Mouse (Mus musculus): ENCODE data around the gene Cfap58. TPM values are rescaled to one million over a fixed set of nuclear protein-coding genes. Genes with fewer than 3 reads are reported as not detected.

The Cfap58 gene
- polyA plus RNA-seq, 1 experiment = not detected

- no peak for DNase-seq (ENCODE audit: low spot score)
Measured at GRCm38 (mm10) chr19:47978109-47978701, 40.7 kb downstream of the Cfap58 start.

GRCm38 (mm10) chr19:47979446-47979845 is 42.0 kb downstream of the Cfap58 start:
- no peak for DNase-seq (ENCODE audit: low spot score)

DNA sequence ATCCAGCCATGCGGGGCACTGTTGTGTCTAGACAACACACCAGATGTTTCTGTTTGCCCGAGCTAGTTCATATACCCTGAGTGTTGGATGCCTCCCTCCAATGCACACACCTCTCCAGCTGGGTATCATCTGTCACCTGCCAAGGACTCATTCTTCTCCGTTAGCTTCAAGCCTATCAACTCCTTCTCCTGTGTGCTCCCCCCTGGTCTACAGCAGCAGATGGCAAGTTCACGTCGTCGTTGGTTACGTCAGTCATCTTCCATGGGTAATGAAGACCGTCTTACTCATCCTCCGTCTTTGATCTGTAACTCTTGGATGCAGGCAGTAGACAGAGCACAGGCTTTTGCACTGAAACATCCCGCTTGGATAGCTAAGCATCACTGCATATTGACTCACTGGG is 42.8 kb downstream of the Cfap58 start:
- DNase-seq (ENCODE audit: low spot score) = no peak

DNA sequence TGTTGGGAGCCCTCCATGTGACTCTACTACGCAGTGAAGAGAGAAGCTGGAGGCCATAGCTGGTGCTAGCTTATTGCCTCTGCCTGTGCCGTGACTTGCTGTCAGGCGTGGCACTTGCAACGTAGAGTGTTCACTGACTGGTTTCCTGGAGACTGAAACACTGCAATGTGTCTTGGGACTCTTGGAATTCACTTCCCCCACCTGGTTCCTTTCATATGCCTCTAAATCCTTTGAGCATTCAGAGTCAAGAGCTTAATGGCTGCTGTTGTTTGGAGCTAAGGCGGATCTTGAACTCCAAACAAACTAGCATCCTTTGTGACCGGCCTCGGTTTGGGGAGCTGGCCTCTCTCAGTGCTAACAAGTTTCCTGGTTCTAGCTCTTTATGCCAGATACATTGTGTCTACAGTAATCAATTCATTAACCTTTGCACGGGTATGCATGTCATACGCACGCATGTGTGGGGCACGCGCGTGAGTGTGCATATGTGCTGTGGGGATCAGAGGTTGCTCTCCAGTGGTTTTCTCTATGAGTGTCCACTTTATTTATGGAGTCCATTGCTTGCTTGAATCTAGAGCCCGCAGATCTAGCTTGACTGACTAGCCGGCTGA is 48.2 kb downstream of the Cfap58 start:
- DNase-seq (ENCODE audit: low spot score) = no peak

DNA sequence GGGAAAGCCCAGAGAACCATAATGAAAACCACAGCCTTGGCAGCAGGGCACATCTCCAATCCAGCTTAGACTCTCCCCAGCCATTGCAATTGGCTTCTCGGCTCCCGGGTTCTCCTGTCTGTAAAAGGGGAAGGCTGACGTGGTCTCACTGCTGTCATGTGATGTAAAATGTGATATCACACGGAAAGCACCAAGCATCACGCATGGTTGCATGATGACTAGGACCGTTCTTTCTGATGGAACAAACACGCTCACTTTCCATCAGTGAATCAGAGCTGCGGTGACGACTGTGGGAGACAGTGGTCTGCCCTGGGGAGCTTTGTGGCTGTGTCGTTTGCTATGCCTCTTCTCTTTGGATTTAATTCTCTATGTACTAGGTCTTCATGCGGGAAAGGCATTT is 50.5 kb downstream of the Cfap58 start:
- no peak for DNase-seq (ENCODE audit: low spot score)

GRCm38 (mm10) chr19:47988456-47988855 is 51.0 kb downstream of the Cfap58 start:
- no peak for DNase-seq (ENCODE audit: low spot score)

- no peak for DNase-seq (ENCODE audit: low spot score)
Measured at GRCm38 (mm10) chr19:47988880-47989574, 51.6 kb downstream of the Cfap58 start.

DNA sequence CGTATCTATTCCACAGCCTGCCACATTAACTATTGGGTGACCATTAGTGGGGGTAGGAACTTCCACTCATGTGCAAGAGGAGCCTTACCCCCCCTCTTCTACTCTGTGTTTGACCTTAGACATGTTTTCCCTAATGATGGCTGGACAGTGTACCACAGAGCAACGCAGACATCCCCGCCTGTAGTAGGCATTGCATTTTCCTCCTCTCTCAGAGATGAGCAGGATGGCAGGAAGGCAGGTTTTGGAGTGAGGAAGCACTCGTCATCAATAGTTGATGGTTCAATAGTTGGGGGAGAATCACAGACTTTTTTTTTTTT is 52.1 kb downstream of the Cfap58 start:
- DNase-seq (ENCODE audit: low spot score) = no peak

- no peak for DNase-seq (ENCODE audit: low spot score)
Measured at GRCm38 (mm10) chr19:48001240-48001639, 63.8 kb downstream of the Cfap58 start.

DNA sequence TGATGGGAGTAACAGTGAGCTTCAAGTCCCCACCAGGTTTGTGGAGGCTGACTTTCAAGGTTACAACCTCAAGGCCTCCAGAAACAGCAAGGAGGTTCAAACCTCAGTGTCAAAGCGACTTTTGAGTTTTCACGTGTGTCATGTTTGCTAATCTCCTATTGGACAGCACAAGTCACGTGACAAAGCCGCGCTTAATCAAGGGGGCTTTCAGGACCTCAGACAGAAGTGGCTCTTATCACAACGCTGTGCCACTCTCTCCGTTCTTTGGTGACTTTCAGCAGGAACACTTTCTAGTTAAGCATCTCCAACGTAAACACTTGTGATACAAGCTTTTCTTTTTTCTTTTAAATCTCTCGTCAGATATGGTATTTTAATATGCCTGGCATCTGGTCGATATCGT is 64.3 kb downstream of the Cfap58 start:
- no peak for DNase-seq (ENCODE audit: low spot score)

- DNase-seq (ENCODE audit: low spot score) = no peak
Measured at GRCm38 (mm10) chr19:48008771-48009413, 71.4 kb downstream of the Cfap58 start.

DNA sequence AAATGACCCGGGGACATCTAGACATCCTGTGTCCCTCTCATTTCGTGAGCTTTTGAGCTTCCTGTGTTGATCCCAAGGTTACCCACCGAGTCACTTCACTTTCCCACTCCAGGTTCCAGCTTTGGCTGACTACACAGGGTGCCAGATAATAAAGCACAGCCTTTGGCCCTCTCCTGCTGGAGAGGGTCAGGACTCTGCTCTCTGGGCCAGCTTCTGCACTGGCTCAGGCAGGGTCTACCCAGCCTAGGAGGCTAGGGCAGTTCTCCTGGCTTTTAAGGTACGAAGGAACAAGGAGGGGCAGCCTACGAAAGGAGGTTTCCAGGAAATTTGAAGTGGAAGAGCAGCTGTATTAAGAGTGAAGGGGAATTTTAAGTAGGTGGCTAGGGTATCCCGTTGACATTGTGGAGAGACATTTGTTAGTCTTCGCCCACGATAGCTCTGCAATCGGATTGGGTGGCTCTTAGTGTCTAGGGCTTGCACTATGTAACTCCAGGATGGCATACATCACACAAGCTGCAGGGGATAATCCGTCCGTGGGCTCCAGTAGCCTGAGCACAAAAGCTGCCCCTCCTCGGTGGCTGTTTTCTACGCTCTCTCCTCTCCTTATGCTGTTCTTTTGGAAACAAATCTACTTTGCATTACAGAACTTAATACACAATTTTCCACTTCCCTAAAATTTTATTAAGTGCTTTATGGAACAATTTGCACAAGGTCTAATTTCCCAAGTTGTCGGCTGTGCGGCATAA is 72.3 kb downstream of the Cfap58 start:
- DNase-seq (ENCODE audit: low spot score) = no peak

DNA sequence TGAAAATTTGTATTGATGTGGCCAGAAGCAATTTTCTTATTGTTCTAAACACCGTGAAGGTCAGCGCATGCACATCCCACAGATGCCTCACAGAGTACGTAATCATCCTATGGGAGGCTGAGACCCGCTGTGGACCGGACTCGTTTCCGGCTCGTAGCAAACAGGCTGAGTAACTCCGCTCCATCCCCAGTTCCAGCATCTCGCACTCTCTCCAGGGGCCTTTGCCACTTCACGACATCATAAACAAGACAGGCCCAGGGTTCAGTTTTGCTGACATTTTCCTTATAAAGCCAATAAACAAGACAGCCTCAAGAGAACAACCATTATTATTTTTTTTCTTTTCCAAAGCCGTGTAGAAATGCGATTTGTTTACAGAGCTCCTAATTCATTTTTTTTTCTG is 82.6 kb downstream of the Cfap58 start:
- DNase-seq (ENCODE audit: low spot score) = no peak

DNA sequence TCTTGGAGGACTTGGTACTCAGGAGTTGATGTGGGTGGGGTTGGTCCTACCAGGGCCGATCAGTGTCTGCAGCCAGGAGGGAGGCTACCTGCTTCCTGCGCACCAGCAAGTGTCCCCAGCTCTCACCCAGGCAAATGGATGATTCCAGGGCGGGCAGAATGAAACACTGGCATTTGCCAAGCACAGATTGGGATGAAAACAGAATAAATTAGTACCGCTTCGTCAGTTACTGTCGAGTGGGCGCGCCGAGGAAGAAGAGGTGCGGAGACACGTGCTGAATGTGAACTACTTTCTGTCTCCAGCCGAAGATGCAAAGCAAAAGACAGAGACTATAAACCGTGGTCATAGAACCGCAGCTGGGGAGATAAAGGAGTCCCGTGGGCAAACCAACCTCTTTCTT is 84.0 kb downstream of the Cfap58 start:
- no peak for DNase-seq (ENCODE audit: low spot score)

DNA sequence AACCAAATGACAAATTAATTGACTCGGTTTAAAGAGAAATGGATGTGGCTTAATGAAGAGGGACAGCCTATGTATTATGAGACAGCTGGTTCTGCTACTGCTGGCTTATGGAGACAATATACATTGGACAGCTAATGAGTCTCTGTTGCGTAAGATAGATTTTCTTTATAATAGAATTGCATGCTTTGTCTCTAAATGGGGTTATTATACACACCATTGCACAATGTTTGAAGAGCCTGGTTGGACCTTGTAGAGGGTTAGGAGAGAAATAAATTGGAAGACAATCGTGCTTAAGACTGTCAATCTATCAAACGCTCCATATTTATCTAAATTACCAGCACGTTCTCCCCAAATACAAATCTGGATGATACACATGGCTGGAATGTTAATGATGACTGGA is 85.3 kb downstream of the Cfap58 start:
- DNase-seq (ENCODE audit: low spot score) = no peak

DNA sequence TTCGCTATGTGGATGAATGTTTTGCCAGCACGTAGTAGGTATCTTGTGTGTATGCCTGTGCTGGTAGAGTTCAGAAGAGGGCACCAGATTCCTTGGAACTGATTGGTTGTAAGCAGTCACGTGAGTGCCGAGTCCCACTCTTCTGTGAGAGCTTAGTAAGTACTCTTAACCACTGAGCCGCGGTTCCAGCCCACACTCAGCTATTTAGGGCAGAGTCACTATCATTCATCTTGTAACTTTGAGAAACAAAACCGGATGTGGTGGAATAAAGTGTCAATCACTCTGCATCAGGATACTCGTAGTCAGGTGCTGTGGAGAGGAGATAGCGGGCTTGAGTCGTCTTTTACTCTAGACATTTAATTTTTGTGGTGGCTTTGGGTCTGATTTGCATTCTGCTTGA is 86.3 kb downstream of the Cfap58 start:
- DNase-seq (ENCODE audit: low spot score) = no peak

DNA sequence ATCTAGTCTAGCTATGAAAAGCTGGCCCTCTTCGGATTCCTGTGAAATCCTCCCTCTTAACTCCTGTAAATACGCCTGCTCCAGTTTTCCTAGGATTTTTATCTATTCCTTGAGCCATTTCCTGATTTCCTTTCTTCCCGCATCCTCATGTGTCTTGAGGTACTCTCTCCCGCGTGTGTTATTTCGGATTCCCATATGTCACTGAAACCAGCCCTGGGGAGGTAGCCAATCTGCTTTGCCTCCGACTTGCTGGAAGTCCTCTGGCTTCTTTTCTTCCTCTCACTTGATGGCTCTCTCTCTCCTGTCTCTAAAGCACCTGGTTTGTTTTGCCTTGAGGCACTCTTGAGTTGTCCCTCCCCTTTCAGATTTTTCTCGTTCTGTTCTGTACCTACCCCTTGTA is 87.9 kb downstream of the Cfap58 start:
- DNase-seq (ENCODE audit: low spot score) = no peak

GRCm38 (mm10) chr19:48026882-48027281 is 89.4 kb downstream of the Cfap58 start:
- DNase-seq (ENCODE audit: low spot score) = no peak

- DNase-seq (ENCODE audit: low spot score) = no peak
Measured at GRCm38 (mm10) chr19:48039554-48039953, 102.1 kb downstream of the Cfap58 start.

GRCm38 (mm10) chr19:48047315-48047714 is 109.8 kb downstream of the Cfap58 start:
- no peak for DNase-seq (ENCODE audit: low spot score)

GRCm38 (mm10) chr19:48049361-48049760 is 111.9 kb downstream of the Cfap58 start:
- DNase-seq (ENCODE audit: low spot score) = no peak

- DNase-seq (ENCODE audit: low spot score) = no peak
Measured at GRCm38 (mm10) chr19:48063289-48063688, 125.8 kb downstream of the Cfap58 start.

All from urinary bladder, adult 2 months (tissue).